Mouse (Mus musculus) thymus, postnatal 25 days (tissue): ENCODE data around the gene Cald1.

Source experiments
- DNase-seq: peaks from one replicate; pipeline ENCODE4 v3.0.0; 2022

The Cald1 gene

GRCm38 (mm10) chr6:34777094-34777493, 178.8 kb downstream of the Cald1 start:
- no peak for DNase-seq

GRCm38 (mm10) chr6:34777981-34778668, 179.8 kb downstream of the Cald1 start:
- no peak for DNase-seq

- peak; percentile 97 for DNase-seq
These were observed 182.1 kb downstream of the Cald1 start, which contains the start of gene Agbl3 for GRCm38 (mm10) chr6:34780231-34780942. TSS of gene Agbl3 (plus strand) at chr6:34780432.

- no peak for DNase-seq
These were observed 182.6 kb downstream of the Cald1 start for GRCm38 (mm10) chr6:34780943-34781289.

GRCm38 (mm10) chr6:34782493-34782892, 184.2 kb downstream of the Cald1 start:
- DNase-seq = no peak

GRCm38 (mm10) chr6:34796881-34797280, 198.6 kb downstream of the Cald1 start:
- no peak for DNase-seq

- DNase-seq = no peak
These were observed 199.6 kb downstream of the Cald1 start for GRCm38 (mm10) chr6:34797887-34798286.

- no peak for DNase-seq
These were observed 207.3 kb downstream of the Cald1 start for GRCm38 (mm10) chr6:34805582-34805981.

- DNase-seq = no peak
These were observed 212.4 kb downstream of the Cald1 start for GRCm38 (mm10) chr6:34810651-34811050.

- no peak for DNase-seq
These were observed 226.1 kb downstream of the Cald1 start for GRCm38 (mm10) chr6:34824406-34824805.
